Mouse (Mus musculus) inflammation-experienced regulatory T-cells, adult 6 months (primary cell): Measurements from ENCODE around the gene Ankrd31. TPM values are rescaled to one million over a fixed set of nuclear protein-coding genes. Genes with fewer than 3 reads are reported as not detected.
A peak's percentile ranks its signal among the peaks of the same experiment; 100 is the strongest.
"Not testable (repeated sequence)": the region's sequence is repeated elsewhere in the genome, so short reads cannot be mapped to it uniquely, and the experiment has no call there.

Experiments used
- ATAC-seq: one replicate; pipeline ENCODE4 v1.8.0; 2017
- polyA plus RNA-seq, 3 experiments: library from polyadenylated mRNA; unstranded; fragments of 100-300 nt; shearing (Covaris generic); gene quantifications; one replicate each; pipeline ENCODE4 v1.2.1; 2017

The Ankrd31 gene
- polyA plus RNA-seq = not detected

DNA sequence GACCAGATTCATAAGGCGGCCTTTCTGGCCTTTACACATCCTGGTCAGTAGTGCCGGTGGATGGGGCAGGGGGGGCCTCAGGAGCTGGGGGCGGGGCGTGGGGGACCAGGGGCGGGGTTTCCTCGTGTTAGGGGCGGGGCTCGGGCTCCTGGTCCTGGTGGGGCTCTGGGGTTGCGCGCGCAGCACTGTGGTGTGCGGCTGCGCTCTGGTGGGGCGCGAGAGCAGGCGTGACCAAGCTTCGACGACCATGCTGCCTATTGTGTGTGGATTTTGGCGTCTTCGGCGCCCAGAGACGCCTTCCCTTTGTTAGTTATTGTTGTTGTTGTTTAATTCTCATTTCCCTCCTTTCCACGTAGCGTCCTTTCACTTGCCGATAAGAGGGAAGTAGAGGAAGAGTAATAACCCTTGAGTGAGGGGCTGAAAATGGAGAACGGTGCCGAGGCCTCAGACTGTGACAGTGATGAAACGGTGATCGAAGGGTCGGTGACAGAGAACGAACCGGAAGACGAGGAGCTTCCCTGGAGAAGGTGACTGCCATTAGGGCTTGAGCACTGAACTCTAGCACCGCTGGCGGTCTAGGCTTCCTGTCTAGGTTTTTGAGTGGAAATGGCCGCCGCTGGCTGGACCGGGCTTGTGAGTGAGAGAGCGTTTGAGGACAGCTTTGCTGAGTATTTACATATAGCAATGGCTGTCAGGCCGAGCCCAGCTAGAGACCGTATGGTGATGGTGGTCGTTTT, at the start of gene Ankrd31:
Gene Ankrd31 (plus strand): TSS at position 164 of the 737 bp plus-strand sequence.
- ATAC-seq = no peak

DNA sequence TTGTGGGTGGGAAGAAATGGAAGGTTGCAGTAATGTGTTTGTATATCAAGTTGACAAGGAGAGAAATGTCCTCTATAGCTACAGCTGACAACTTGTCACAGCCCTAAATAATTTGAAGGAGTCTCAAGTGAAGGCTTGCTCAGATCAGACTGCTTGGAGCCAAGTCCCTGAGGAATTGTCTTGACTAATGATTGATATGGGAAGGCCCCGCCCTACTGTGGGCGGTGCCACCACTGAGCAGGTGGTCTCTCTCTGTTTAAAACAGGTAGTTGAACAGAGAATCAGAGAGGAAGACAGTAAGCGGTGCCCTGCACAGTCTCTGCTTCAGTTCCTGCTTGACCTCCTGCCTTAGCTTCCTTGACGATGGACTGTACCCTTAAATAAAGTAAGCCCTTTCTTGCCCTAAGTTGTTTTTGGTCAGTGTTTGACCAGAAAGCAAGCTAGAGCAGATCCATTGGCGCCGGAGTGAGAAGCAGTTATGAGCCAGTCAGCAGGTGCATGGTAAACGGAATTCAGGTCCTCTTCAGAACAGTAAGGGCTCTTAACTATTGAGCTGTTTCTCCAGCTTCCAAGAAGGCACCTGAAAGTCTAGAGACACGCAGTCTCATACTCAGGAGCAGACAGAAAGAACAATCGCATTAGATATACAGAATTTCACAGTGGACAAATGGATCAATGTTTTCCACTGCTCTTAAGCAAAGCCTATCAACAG, 45.3 kb upstream of the Ankrd31 start:
- ATAC-seq = no peak

DNA sequence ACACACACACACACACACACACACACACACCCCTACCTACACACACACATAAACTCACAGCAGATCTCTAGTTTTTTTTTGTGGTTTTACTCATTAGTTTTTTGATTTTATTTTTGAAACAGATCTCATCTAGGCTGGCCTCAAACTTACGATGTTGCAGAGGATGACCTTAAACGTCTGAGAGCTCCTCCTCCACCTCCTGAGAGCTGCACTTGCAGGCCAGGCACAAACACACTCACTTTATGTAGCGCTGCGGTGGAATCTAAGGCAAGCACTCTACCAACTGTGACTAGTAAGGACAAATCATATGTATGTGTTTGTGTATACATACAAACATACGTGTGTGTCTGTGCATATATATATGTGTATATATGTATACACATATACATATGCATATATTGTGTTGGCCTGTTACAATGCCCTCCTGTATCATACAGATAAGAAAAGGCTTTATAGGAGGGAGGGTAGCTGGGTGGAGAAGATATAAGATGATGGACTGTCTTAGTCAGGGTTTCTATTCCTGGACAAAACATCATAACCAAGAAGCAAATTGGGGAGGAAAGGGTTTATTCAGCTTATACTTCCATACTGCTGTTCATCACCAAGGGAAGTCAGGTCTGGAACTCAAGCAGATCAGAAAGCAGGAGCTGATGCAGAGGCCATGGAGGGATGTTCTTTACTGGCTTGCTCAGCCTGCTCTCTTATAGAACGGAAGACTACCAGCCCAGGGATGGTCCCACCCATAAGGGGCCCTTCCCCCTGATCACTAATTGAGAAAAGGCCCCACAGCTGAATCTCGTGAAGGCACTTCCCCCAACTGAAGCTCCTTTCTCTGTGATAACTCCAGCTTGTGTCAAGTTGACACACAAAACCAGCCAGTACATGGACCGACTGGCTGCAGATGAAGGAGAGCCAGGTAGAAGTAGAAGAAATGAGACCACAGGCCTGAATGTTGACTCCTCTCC, 38.5 kb upstream of the Ankrd31 start:
- ATAC-seq = no peak

DNA sequence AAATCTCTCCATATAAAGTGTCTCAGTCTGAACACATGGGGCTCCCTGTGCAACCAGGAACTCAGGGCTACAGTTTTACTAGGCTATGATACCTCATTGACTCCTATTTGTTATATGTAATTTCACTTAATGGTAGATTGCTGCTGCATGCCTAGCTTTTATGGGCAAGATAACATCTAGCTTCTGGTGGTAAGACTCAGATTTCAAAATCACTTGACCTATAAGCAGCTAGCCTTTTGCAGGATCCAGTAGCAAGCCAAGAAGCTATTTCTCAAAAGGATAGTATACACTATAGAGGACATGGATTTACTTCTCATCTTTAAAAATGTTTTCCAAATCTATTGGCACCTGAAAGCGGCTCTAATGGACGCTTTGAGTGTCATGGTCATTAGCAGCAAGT, 31.8 kb upstream of the Ankrd31 start:
- ATAC-seq = no peak

DNA sequence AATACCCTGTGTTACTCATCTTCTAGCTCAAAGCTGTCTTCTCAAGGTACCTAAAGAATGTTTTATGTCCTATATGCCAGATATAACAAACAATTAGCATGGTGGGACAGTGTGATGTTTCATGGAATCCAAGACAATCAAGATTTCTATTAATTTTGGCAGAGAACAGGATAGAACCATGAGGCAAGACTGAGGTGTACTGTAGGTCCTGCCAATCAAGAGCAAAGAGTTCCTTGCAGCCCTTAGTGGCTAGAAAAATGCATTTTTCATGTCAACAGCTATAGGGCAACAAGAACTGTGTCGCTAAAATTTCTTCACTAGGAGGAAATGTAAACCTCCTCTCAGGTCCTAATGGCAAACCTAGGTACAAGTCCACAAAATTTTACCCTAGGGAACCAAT, 30.3 kb upstream of the Ankrd31 start:
- no peak for ATAC-seq

DNA sequence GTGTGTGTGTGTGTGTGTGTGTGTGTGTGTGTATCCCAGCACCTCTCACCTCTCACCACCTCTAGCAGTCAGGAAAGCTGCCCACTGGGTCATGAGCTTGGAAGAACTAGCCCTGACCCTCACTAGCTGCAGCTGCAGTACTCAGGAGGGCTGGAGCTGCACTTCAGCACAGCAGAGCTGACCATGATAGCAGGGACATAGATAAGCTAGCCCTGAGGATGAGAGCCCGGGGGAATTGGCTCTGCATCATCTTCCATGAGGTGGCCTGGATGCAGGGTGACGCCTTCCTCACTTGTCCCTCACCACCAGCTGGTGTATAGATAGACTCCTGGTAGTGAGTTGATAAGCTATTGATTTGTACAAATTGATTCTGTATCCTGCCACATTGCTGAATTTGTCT, 28.1 kb upstream of the Ankrd31 start:
- ATAC-seq = no peak

DNA sequence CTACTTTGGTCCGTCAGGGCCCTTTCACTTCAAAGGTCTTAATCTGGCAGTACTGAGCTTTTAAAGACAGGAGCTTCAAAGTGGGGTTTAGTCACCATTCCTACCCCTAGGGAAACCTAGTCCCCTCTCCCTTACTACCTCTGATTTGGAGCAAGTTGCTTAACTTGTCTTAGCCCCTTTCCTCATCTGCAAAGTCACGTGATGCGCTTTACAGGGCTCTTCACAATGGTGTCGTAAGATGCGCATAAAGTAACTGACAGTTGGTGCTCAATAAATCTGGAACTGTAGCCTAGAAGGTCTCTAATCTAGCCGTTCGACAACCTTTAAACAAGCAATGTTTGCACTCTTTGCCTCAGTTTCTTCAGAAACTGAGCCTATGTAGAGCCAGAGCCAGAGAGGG, 19.8 kb upstream of the Ankrd31 start:
- no peak for ATAC-seq

DNA sequence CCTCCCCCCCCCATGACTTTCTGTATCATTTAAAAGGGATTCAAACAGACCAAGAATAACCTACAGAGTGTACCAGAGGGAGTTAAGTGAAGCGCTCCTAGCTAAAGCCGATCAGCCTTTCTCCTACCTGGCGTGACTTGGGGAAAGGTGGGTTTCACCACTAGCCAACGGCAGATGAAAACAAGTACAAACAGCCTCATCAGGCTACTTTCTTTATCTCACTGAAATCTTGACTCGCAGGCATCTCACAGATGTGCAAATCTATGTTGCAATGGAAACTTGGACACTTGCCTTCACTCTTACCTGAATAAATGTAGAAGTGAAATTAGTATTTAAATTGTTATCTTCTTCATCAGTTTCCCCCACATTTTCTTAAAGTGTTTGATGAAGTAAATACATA, 18.9 kb upstream of the Ankrd31 start:
- ATAC-seq = no peak

DNA sequence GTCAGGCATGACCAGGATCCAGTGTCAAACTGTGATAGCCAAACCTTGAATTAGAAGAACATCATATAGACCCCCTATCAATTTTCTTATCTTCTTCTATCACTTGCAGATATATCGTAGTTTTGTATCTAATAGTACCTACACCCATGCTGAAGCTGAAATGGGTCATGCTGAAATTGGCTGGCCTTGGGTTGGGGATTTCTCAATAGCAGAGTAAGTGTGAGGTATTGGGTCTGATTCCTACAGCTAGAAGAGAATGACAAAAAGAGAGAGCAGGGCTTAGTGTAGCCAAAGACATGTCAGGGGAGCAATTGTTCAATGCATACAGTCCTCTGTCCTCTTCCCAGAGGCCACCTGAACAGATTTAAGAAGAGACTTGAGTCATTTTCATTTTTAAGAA, 18.0 kb upstream of the Ankrd31 start:
- no peak for ATAC-seq

DNA sequence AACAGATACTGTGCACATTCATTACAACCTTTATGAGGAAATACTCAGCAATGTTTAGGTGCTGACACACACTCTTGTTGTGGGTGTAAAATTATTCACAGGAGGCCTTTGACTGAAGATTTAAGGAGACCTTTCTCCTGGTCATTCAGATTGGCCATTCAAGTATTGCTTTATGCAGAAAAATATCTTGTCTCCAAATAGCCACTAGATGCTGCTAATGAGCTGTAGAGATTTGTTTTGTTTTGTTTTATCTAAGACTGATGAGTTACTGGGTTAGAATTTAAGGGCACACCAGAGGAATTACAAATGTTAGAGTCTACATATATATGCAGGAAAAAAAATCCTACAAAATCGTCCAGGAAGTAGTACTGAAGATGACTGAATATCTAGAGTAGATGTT, 12.9 kb upstream of the Ankrd31 start:
- ATAC-seq = no peak

DNA sequence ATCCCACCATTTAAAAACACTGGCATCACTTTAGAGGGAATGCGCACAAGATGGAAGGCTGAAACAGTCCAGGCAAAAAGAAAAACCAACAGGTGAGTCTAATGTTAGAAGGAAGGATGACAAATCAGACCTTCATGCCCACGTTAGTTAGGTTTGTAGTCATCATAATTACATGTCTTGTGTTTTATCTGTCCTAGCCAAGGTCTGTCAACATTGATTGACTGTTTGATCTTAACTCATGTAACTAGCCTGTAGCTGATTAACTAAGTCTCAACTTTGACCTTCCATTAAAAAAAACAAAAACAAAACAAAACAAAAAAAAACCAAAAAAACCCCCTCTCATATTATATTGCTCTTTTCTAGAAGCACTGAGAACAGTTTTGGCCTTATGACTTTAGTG, 7.9 kb upstream of the Ankrd31 start:
- ATAC-seq = no peak

DNA sequence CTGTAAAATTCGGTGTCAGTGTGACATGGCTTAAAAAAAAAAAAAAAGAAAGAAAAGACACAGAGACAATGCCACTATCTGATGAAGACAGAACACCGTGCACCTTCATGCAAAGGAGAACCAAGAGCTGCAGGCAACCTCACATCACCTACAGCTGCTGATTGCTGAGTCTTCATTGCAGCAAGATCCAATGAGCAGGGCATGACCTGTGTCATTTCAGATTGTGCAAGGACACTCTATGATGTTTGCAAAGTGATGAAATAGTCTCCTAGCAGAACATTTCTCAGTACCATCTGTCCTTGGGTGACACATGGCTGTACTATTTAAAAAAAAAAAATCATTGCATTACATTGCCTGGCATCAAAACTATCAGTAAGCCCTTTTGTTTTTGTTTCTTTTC, 5.2 kb upstream of the Ankrd31 start:
- ATAC-seq = no peak

DNA sequence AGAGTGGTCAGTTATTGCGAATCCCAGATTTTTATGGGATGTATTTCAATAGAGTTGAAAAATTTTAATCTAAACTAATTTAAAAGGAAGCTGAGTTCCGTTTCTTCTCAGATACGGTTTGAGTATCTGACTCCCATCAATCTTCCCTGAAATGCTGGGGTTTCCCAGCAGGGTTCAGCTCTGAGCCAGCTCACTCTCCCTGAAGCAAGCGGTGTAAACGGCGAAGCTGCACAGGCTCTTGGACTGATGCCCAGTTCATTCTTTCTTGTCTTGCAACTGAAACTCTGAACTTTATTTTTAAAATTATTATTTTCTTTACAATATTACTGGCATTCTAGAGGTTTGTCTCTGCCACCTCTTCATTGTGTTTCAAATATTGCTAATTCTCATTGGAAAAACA, 2.0 kb upstream of the Ankrd31 start:
- ATAC-seq = no peak

DNA sequence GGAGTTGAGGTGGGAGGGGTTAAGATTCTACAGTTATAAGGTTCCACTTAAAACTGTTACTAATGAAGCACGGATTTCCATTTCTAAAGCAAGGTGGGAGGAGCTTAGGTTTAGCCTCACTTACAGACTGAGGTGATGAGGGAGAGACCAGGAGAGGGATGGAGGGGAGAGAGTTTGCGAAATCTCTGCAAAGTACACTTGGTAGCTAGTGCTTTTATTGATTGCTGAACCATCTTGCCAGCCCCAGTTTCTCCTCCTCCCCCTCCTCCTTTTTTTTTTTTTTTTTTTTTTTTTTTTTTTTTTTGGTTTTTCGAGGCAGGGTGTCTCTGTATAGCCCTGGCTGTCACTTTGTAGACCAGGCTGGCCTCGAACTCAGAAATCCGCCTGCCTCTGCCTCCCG, 1.8 kb downstream of the Ankrd31 start:
- ATAC-seq = no peak

DNA sequence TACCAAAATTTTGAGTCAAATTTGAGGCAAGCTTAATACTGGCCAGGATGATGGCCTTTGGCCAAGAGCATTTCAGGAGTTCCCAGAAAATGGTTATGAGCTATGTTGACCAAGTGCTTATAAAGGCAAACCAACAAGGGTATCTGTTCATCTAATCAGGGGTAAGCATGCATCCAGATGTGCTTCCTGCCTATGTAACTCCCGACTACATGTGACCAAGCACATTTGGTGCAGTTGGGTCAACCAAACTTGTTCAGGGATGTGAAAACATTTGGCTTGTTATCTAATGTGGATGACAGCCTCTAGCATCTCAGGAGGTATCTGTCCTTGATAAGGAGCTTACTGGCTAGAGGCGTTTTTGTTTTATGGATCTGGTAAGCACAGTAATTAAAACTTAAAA, 12.8 kb downstream of the Ankrd31 start:
- ATAC-seq = no peak

DNA sequence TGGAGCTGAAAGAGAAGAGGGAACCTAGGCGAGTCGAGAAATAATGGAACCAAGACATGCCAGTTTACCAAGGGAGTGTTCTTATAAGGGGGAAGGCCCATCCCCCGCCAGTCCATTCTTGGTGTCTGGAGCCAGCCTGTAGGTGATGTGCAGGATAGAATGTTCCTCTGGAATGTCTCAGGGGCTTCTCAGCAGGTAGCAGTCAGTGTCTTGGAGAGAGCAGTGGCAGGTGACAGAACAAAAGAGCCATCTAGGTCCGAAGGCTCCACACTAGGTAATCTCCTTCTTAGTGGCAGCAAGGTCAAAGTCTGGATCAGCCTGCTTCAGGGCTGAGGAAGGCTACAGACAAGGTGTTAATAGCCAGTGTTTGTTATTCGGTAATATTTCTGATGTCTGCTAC, 38.0 kb downstream of the Ankrd31 start:
- not testable (repeated sequence) for ATAC-seq

DNA sequence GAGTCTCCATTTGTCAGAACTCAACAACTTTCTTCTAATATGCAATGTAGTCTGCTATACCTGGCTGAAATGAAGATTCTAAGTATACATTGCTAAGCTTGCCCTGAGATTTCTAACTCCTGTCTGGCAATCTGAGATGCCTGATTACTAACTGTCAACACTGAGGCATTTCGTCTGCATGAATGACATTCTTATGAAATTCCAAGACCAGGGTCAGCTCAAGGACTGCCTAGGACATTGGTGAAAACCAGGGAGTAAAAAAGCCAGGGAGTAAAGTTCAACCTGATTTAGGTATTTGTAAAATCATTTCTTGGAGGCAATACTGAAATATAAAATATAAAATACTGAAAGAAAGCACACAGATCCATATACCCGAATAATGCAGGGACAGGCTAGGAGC, 45.4 kb downstream of the Ankrd31 start:
- ATAC-seq = no peak

DNA sequence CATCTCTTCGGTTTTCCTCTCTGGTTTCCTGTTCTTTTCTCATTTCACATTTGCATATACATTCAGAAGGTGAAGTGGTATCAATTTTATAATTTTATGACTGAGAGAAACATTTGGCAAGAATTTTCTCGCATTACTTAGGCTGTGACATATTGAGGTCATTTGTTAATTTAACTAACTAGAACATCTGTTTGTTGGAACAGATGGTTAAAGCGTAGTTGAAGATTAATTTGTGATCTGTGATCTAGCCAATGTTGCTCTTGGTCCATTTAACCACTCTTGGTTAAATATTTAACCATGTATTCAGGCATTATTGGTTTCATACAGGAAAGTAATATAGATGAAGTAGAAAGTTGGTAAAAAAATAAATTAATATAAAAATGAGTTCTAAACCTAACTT, 47.2 kb downstream of the Ankrd31 start:
- ATAC-seq = no peak

DNA sequence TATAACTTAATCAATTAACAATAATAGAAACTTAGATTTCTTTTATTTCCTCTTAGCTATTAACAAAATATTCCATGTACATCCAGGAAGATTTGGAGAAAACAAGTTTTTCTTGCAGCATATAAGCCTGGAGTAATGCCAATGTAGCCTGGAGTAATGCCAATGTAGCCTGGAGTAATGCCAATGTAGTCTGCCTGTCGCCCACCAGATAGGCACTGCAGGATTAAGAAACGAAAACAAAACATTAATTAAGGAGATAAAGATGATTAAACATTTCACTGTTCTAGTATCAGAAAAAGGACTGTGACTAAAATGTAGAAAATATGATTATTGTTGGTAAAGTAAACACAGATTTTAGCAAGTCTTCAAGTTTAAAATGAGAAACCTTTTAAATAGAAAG, 49.4 kb downstream of the Ankrd31 start:
- no peak for ATAC-seq

DNA sequence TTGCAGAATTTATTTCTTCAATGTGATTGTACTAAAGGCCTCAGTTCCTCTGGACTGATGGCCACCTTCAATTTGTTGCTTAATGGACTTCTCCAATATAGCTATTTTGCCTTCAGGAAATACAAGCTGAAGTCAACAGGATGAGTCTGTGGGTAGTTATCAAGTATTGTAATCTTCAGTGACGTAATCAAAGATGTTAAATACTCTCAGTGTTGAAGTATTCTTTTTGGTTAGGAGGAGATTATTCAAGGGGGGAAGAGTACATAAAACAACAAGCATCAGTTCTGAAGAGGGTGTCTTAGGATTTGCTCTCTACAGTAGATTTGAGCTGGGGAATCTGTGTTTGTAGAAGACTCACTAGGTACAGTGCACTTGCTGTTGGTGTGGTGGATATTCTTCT, 101.7 kb downstream of the Ankrd31 start:
- peak; percentile 69 for ATAC-seq

DNA sequence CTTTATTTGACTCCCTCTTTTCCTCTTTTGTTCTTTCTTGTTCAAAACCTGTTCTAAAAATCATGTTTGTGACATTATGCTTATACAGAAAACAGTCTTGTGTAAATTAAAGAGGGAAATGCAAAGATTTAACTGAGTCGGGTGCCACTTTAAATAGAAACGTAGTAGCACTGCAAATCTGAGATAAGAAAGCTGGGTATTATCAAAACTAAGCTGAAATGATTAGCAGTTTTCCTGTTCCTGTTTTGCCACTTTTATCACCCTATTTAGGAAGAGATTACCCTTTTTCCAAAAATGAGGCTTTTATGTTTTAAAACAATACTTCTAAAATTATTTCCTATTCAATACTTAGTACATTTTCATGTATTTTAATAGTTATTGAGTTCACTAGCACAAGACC, 104.1 kb downstream of the Ankrd31 start:
- no peak for ATAC-seq

DNA sequence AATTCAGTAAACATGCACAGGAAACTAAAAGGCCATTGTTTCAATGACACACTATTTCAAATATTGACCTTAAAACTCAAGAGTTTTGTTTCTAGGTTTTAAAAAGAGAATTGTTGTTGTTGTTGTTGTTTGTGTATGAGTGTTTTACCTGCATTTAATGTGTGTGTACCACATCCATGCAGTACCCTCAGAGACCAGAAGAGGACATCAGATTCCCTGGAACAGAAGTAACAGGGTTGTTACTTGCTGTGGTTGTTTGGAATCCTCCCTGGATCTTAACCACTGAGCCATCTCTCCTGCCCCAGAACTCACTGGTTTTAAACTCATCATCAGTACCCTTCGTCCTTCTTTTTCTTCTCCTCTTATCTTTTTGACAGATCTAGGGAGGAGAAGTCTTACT, 105.2 kb downstream of the Ankrd31 start:
- no peak for ATAC-seq

DNA sequence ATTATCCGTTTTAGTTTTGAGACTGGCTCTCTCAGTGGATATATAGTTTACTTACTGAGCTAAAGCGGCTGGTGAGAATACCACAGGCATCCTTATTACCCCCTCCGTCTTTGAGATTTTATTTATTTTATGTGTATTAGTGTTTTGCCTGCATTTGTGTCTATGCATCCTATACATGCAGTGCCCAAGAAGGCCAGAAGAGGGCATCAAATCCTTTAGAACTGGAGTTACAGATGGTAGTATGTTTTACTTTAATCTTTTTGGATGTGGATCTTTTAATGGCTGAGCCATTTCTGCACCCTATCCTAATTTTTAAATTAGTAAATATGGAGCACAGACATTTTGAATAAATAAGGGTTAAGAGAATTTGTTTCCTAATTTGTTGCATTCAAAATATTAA, 107.1 kb downstream of the Ankrd31 start:
- ATAC-seq = no peak
